Mouse (Mus musculus) kidney, embryonic 14.5 days (tissue): Measurements from ENCODE around the gene Wwox. TPM values are rescaled to one million over a fixed set of nuclear protein-coding genes. Genes with fewer than 3 reads are reported as not detected.

ENCODE experiments used
- ATAC-seq: fragments of 200-750 bp; cut with Nextera tagmentation; 2 replicates; pipeline ENCODE4 v1.8.0; 2017; ENCODE audit warnings: moderate number of reproducible peaks, mild to moderate bottlenecking, moderate TSS enrichment, moderate library complexity; ENCODE audit not compliant: low FRiP score, low TSS enrichment
- H3K27ac ChIP-seq: fragments of 300-500 bp; sonication (generic); 2 replicates; pipeline ENCODE4 v1.5.1; 2014; ENCODE audit warnings: low read depth, mild to moderate bottlenecking, low read length, moderate library complexity, mixed read lengths
- H3K27me3 ChIP-seq: fragments of 300-500 bp; sonication (generic); 2 replicates; pipeline ENCODE4 v1.6.1; 2014; ENCODE audit warnings: mild to moderate bottlenecking, low read length; ENCODE audit not compliant: control insufficient read depth, insufficient read depth
- H3K36me3 ChIP-seq: fragments of 300-500 bp; sonication (generic); 2 replicates; pipeline ENCODE4 v1.6.1; 2014; ENCODE audit warnings: low read length, mixed read lengths; ENCODE audit not compliant: control insufficient read depth, insufficient read depth
- H3K4me1 ChIP-seq: fragments of 300-500 bp; sonication (generic); 2 replicates; pipeline ENCODE4 v1.6.1; 2014; ENCODE audit warnings: low read length, mixed read lengths; ENCODE audit not compliant: control insufficient read depth, insufficient read depth
- H3K4me2 ChIP-seq: fragments of 300-500 bp; sonication (generic); replicated peaks from 2 replicates; pipeline ENCODE4 v1.6.1; 2014; ENCODE audit warnings: low read depth, mild to moderate bottlenecking, low read length
- H3K4me3 ChIP-seq: fragments of 300-500 bp; sonication (generic); 2 replicates; pipeline ENCODE4 v1.5.1; 2014; ENCODE audit warnings: mild to moderate bottlenecking, low read length
- H3K9ac ChIP-seq: fragments of 300-500 bp; sonication (generic); 2 replicates; pipeline ENCODE4 v1.6.1; 2014; ENCODE audit warnings: low read depth, mild to moderate bottlenecking, low read length, moderate library complexity
- H3K9me3 ChIP-seq: fragments of 300-500 bp; sonication (generic); 2 replicates; pipeline ENCODE4 v1.6.1; 2016; ENCODE audit warnings: low read length; ENCODE audit not compliant: control insufficient read depth
- WGBS: fragments of 180-500 bp; shearing (Covaris S2); extraction: QIAGEN DNeasy Blood & Tissue Kit; methylation state at CpG from one replicate; pipeline ENCODE4 v1.1.7; 2014; 5-methylcytosine and 5-hydroxymethylcytosine counted together
- polyA plus RNA-seq: library from polyadenylated mRNA; unstranded; fragments of >200 nt; fragmentation: Nextera tagmentation; extraction: Ambion mirVana; gene quantifications from 2 replicates; pipeline ENCODE4 v1.2.1, GENCODE M21; 2014

The Wwox gene
- polyA plus RNA-seq, 1 experiment from 2014 or later, result 17.0 TPM

DNA sequence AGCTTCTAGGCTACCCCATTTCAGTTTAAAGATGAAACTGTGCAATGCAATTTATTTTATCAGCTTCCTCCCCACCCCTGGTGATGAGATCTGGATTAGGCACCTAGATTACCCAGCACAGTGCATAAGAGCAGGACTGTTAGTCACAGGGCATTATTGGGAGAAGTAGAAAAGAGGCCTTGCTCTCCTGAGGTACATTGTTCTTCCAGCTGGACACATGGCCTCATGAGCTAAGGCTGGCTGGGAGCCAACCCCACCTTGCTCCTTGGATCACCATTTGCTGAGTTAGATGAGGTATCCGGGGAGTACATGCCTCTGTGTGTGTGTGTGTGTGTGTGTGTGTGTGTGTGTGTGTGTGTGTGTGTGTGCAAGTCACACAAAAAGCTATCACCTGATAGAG, 70.8 kb downstream of the Wwox start:
- peaks cover 13% of the 10 kb centered on the region for H3K4me1 ChIP-seq
- 59% methylated on average over 1 of the region's 1 CpGs for WGBS
- H3K9me3 ChIP-seq, result no peaks in the 10 kb centered on the region
- no peaks in the 10 kb centered on the region for H3K36me3 ChIP-seq
- ATAC-seq, result no peak
- no peak overlapping the region for H3K4me3 ChIP-seq
- no peaks in the 10 kb centered on the region; the same call in 1 of the 2 replicates for H3K27me3 ChIP-seq
- no peak overlapping the region for H3K4me2 ChIP-seq
- no peak overlapping the region for H3K27ac ChIP-seq
- H3K9ac ChIP-seq, result no peak overlapping the region

DNA sequence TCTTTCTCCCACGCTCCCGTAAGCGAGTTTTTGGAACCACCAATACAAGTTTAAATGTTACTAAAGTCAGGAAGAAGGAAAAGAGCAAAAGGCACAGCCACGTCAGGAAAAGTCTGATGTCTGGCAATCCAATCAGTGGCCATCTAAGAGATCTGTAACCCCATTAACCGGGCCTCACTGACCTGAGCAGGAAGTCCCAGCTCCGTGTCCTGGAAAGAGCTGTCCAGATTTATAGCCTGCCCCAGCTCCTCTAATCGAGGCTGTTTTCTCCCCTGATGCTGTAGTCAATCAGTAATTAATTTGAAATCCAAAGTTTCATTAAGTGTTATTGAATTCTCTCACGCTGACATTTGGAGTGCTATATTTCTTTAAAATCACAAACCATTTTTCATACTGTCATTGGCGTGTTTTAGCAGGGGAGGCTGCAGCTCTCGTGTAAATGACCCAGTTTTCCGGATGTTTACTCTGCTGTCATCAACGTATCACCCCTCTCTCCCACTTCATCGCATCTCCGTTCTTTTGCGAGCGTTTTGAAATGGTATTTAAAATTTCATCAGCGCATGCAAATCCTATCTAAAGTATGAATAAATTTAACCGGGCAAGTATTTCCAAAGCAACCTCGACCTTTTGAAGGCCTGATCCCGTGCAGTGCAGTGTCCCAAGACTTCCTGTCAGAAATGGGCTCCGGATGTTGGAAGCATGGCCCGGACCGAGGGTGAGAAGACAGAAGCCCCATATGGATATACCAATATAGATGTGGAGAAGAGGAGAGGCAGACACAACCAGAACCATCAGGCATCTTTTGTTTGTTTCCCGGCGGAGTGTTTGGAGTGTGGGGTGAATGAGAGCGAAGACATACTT, 72.8 kb downstream of the Wwox start:
- Histone ChIP-seq H3K27me3 (no peaks in the 10 kb centered on the region; the same call in 1 of the 2 replicates), H3K4me3 (no peak overlapping the region), H3K4me2 (no peak overlapping the region), H3K9me3 (no peaks in the 10 kb centered on the region), H3K27ac (no peak overlapping the region), H3K36me3 (no peaks in the 10 kb centered on the region), H3K4me1 (peaks cover 6% of the 10 kb centered on the region; the same call in 1 of the 2 replicates), H3K9ac (no peak overlapping the region)
- ATAC-seq, result no peak; the same call in 1 of the 2 replicates
- WGBS, result 43% methylated on average over 26 of the region's 26 CpGs

- H3K9me3 ChIP-seq, result no peaks in the 10 kb centered on the region
- ATAC-seq, result no peak
- peaks cover 6% of the 10 kb centered on the region; the same call in 1 of the 2 replicates for H3K4me1 ChIP-seq
- no peak overlapping the region for H3K4me2 ChIP-seq
- H3K4me3 ChIP-seq, result no peak overlapping the region
- H3K27me3 ChIP-seq, result no peaks in the 10 kb centered on the region; the same call in 1 of the 2 replicates
- no peaks in the 10 kb centered on the region for H3K36me3 ChIP-seq
- WGBS, result 53% methylated on average over 11 of the region's 11 CpGs
- no peak overlapping the region for H3K27ac ChIP-seq
- no peak overlapping the region for H3K9ac ChIP-seq
These were observed 75.2 kb downstream of the Wwox start for GRCm38 (mm10) chr8:114514692-114515091.

GRCm38 (mm10) chr8:114523061-114523460, 83.6 kb downstream of the Wwox start:
- Histone ChIP-seq H3K9me3 (no peaks in the 10 kb centered on the region), H3K9ac (no peak overlapping the region), H3K27me3 (no peaks in the 10 kb centered on the region), H3K36me3 (no peaks in the 10 kb centered on the region), H3K4me1 (no peaks in the 10 kb centered on the region), H3K4me3 (no peak overlapping the region), H3K27ac (no peak overlapping the region), H3K4me2 (no peak overlapping the region)
- ATAC-seq, result no peak
- 64% methylated on average over 2 of the region's 2 CpGs for WGBS

DNA sequence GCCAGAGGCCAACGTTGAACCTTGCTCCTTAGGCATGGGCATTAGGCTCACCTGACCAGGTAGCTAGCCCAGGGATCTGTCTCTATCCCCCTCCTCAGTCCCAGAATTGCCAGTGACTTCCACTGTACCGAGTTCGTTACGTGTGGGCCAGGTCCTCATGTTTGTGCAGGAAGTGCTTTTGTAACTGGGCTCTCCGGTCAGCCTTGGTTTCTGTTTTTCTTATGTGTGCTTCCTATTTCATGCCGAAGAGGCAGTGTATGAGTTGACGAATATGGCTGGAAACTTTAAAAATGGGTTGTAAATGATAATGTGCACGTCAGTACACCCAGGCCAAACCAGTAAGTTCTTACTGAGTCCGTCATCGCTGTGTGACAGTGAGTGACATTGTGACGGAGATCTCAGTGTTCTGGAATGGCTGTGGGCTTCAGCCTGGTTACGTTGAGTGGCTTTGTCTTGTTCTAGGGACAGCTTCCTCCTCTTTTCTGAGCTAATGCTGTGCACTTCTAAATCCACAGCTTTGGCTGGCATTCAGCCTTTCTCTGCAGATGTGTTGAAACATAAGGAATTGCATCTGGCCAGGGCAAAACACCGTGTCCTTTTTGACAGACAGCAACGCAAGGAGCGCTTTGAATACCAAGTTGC, 87.3 kb downstream of the Wwox start:
- Histone ChIP-seq H3K4me1 (no peaks in the 10 kb centered on the region), H3K27me3 (no peaks in the 10 kb centered on the region), H3K9me3 (no peaks in the 10 kb centered on the region), H3K27ac (no peak overlapping the region), H3K9ac (no peak overlapping the region), H3K4me2 (no peak overlapping the region), H3K36me3 (no peaks in the 10 kb centered on the region), H3K4me3 (no peak overlapping the region)
- 86% methylated on average over 15 of the region's 15 CpGs for WGBS
- no peak for ATAC-seq

DNA sequence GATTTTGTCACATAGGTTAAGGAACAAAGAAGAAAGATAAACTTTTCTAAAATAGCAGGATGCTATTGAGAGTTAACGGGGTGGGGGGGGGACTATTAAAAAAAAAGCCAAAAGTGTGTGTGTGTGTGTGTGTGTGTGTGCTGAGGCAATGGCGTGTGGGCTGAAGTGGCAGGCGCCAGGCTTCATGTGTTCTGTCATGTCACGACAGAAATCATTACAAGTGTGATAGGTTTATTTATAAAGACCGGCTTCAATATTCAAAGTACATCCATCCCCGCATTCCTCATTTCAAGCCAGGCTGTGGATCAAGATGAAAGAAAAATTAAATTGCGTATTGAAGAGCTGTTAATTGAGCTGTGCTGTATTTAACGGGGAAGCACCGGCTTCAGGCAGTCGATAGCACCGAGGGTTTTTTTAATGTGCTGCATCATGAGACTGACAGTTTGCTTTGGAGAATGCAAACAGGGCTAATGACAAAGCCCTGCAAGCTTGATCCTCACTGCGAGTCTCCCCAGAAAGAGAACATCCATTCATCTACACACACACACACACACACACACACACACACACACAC, 88.3 kb downstream of the Wwox start:
- no peak overlapping the region for H3K4me3 ChIP-seq
- no peak overlapping the region for H3K4me2 ChIP-seq
- H3K27me3 ChIP-seq, result no peaks in the 10 kb centered on the region
- H3K9ac ChIP-seq, result no peak overlapping the region
- 81% methylated on average over 12 of the region's 12 CpGs for WGBS
- no peaks in the 10 kb centered on the region for H3K36me3 ChIP-seq
- H3K4me1 ChIP-seq, result no peaks in the 10 kb centered on the region
- ATAC-seq, result no peak
- no peaks in the 10 kb centered on the region for H3K9me3 ChIP-seq
- no peak overlapping the region for H3K27ac ChIP-seq

DNA sequence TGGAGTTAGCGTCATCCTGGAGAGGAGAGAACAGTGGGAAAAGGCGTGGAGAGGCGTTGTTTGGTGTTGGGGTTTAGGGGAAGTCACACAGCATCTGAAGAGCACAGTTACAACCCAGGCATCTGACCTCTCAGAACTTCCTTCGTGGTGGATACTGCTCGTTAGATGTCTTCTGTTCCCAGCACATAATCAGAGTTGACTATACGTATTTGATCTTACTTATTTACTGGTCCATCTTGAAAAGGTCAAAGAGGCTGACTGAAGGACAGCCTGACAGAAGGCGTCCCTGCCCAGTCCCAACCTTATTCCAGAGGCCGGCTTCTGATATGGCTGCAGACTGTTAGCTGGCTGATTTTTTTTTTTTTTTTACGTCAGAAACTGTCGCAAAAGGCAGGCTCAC, 90.1 kb downstream of the Wwox start:
- no peak for ATAC-seq
- no peaks in the 10 kb centered on the region for H3K9me3 ChIP-seq
- no peaks in the 10 kb centered on the region for H3K4me1 ChIP-seq
- no peak overlapping the region for H3K27ac ChIP-seq
- no peak overlapping the region for H3K4me2 ChIP-seq
- no peaks in the 10 kb centered on the region for H3K27me3 ChIP-seq
- no peak overlapping the region for H3K9ac ChIP-seq
- H3K36me3 ChIP-seq, result no peaks in the 10 kb centered on the region
- WGBS, result 81% methylated on average over 10 of the region's 10 CpGs
- no peak overlapping the region for H3K4me3 ChIP-seq

DNA sequence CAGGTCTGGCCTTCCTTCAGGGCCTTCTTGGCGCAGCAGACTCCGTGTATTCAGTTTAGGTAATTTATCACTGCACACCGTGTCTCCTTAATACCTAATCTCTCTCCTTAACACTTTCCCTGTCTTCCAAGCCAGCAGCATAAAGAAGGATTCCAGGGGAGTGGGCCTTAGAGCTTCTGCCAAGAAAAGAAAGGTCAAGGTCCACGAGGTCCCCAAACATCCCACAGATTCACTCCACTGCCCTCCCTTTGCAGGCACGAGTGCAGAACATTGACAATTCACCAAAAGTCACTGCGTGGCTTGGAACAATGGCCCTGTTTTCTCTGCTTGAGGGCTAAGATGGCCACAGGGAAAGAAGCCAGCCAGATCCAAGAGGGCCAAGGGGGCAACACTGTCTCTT, 96.7 kb downstream of the Wwox start:
- H3K9me3 ChIP-seq, result no peaks in the 10 kb centered on the region
- 29% methylated on average over 6 of the region's 6 CpGs for WGBS
- ATAC-seq, result peak; percentile 50; the same call in 1 of the 2 replicates
- H3K36me3 ChIP-seq, result no peaks in the 10 kb centered on the region
- no peaks in the 10 kb centered on the region for H3K27me3 ChIP-seq
- H3K9ac ChIP-seq, result no peak overlapping the region
- H3K4me1 ChIP-seq, result 0 out of 2 replicates have a peak, but pooled peaks cover 3% of the 10 kb centered on the region
- no peak overlapping the region for H3K4me2 ChIP-seq
- no peak overlapping the region; the same call in 1 of the 2 replicates for H3K27ac ChIP-seq
- H3K4me3 ChIP-seq, result no peak overlapping the region

DNA sequence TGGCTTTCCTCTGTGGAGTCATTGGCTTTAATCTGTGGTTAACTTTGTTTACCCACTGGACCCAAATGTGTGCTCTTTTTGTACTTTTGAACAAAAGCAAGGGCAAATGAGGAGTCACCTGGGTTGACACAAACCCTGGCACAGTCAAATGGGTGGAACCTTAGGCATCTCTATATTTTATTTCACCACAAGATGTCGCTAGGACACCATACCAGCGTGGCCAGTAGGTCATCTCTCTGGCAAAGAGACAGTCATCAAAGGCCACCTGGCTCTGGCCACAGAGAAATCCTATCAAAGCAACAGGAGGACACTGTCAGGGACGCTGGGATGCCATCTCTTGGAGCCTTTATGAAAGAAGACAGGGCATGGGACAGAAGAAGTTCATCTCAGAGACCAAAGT, 101.7 kb downstream of the Wwox start:
- no peaks in the 10 kb centered on the region for H3K36me3 ChIP-seq
- H3K4me2 ChIP-seq, result no peak overlapping the region
- no peaks in the 10 kb centered on the region for H3K9me3 ChIP-seq
- WGBS, result 8% methylated on average over 3 of the region's 3 CpGs
- H3K27me3 ChIP-seq, result no peaks in the 10 kb centered on the region
- H3K27ac ChIP-seq, result no peak overlapping the region
- no peak overlapping the region for H3K9ac ChIP-seq
- H3K4me3 ChIP-seq, result no peak overlapping the region
- H3K4me1 ChIP-seq, result 0 out of 2 replicates have a peak, but pooled peaks cover 3% of the 10 kb centered on the region
- peak; percentile 68 for ATAC-seq
